ENCODE assay signal across 10 mouse cellular contexts in the genomic region with DNA sequence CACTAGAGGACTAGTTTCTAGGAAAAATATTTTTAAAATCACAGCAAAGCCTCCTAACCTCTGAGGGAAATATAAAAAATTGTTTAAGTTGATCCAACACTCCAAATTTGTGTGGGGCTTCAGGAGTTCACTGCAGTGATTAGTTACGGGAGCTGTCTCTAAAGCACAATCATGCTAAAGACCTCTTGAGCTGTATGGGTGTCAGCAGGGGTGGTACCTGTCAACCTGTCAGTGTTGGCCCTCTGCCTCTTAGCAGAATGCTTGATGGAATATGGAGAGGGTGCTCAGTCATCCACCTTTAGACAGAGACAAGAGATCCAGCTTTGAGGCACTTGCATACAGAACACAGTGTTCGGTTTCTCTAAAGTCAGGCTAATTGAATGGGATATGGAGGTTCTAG.
A peak's percentile ranks its signal among the peaks of the same experiment; 100 is the strongest.
DNase-seq lines count a peak whose midpoint lies in the region; ATAC-seq and TF ChIP-seq lines count a peak whose summit lies in the region.
"Had no signal": no experiment of that assay in that cellular context is flagged by ENCODE, and none has a peak within 500 bp of the region (broad histone marks: within the 10 kb centered on the region; RNA-seq: fewer than 3 reads in every experiment).

No protein-coding gene starts in this region.

- peak overlapping the region; percentile 62 for H3K27ac ChIP-seq in forebrain, embryonic 13.5 days
- no peak overlapping the region for H3K27ac ChIP-seq in forebrain, embryonic 10.5 days
- H3K27ac ChIP-seq: embryonic facial prominence, embryonic 12.5 days; liver, embryonic 15.5 days had no signal

- H3ac ChIP-seq in myocyte (ENCODE audit: control insufficient read depth, insufficient read length): no peak overlapping the region

- no peak overlapping the region for H3K4me2 ChIP-seq in forebrain, embryonic 13.5 days
- peak overlapping the region; percentile 70 for H3K4me2 ChIP-seq in myocyte (ENCODE audit: low read depth)
- H3K4me2 ChIP-seq: embryonic facial prominence, embryonic 12.5 days; liver, embryonic 15.5 days had no signal

- TF ChIP-seq POLR2A in myocyte (IDR thresholded peaks at IDR 0.05; ENCODE audit: insufficient read length, low read depth): no peak

- no peak for DNase-seq in forebrain, embryonic 10.5 days (ENCODE audit: extremely low spot score, low spot score)
- peak; percentile 34 to 42 for DNase-seq in left cerebral cortex, postnatal 36 days (ENCODE audit: low spot score in 2 of 2)
- no peak for DNase-seq in left cerebral cortex, postnatal 14 days (ENCODE audit: low spot score in 2 of 2)
- DNase-seq in cerebellum, postnatal 25 days: peak; percentile 72 to 78
- DNase-seq in thymus, postnatal 4 days: no peak
- DNase-seq in Muller cell, postnatal 12 days (ENCODE audit: inconsistent ontology term): no peak

- no peak overlapping the region for H3K4me3 ChIP-seq in forebrain, embryonic 13.5 days
- no peak overlapping the region for H3K4me3 ChIP-seq in forebrain, embryonic 10.5 days
- H3K4me3 ChIP-seq in myocyte: no peak overlapping the region
- H3K4me3 ChIP-seq: embryonic facial prominence, embryonic 12.5 days; liver, embryonic 15.5 days had no signal

- no peaks in the 10 kb centered on the region for H3K36me3 ChIP-seq in forebrain, embryonic 13.5 days (ENCODE audit: poor library complexity, severe bottlenecking)
- H3K36me3 ChIP-seq in forebrain, embryonic 10.5 days (replicated peaks): no peaks in the 10 kb centered on the region
- H3K36me3 ChIP-seq in myocyte (ENCODE audit: control insufficient read depth, insufficient read depth): no peaks in the 10 kb centered on the region
- H3K36me3 ChIP-seq: embryonic facial prominence, embryonic 12.5 days; liver, embryonic 15.5 days had no signal

- 61% methylated on average over 2 of the region's 2 CpGs for WGBS in forebrain, embryonic 13.5 days
- 92% methylated on average over 2 of the region's 2 CpGs for WGBS in forebrain, embryonic 10.5 days

- H3K27me3 ChIP-seq in forebrain, embryonic 13.5 days: no peaks in the 10 kb centered on the region
- H3K27me3 ChIP-seq in forebrain, embryonic 10.5 days (ENCODE audit: poor library complexity, severe bottlenecking): no peaks in the 10 kb centered on the region
- no peaks in the 10 kb centered on the region for H3K27me3 ChIP-seq in myocyte (ENCODE audit: control insufficient read depth, insufficient read depth, insufficient read length)
- H3K27me3 ChIP-seq: embryonic facial prominence, embryonic 12.5 days; liver, embryonic 15.5 days had no signal

- H3K9me3 ChIP-seq in forebrain, embryonic 13.5 days (replicated peaks): no peaks in the 10 kb centered on the region
- H3K9me3 ChIP-seq in forebrain, embryonic 10.5 days: no peaks in the 10 kb centered on the region
- H3K9me3 ChIP-seq: embryonic facial prominence, embryonic 12.5 days; liver, embryonic 15.5 days had no signal

- peaks cover 25% of the 10 kb centered on the region for H3K4me1 ChIP-seq in forebrain, embryonic 13.5 days
- H3K4me1 ChIP-seq in forebrain, embryonic 10.5 days: peaks cover 20% of the 10 kb centered on the region

- no peak overlapping the region for H3K9ac ChIP-seq in forebrain, embryonic 13.5 days
- H3K9ac ChIP-seq: embryonic facial prominence, embryonic 12.5 days; liver, embryonic 15.5 days had no signal

- ATAC-seq in forebrain, embryonic 13.5 days: peak; percentile 28; the same call in 1 of the 2 replicates

- intact Hi-C loops in left cerebral cortex, postnatal 36 days (cut with DNase I): loop anchor here (5.0 kb wide), 1 partner anchor 64 kb away; the partner anchor contains the start of gene Ranbp2
- intact Hi-C loops in left cerebral cortex, postnatal 14 days (cut with DNase I): no loop called here

- peaks cover 95% of the 10 kb centered on the region for H3K79me2 ChIP-seq in myocyte (ENCODE audit: control insufficient read depth, insufficient read depth)

TF ChIP-seq in myocyte, 11 proteins besides CTCF, POLR2A, EP300 and RAD21:
- TF ChIP-seq E2F4 (IDR thresholded peaks at IDR 0.05; ENCODE audit: insufficient read depth) (no peak), SRF (IDR thresholded peaks at IDR 0.05; ENCODE audit: control insufficient read depth, insufficient read length, low read depth) (no peak), TCF12 (IDR thresholded peaks at IDR 0.05; ENCODE audit: insufficient read depth, poor library complexity, severe bottlenecking) (no peak), MYOG (IDR thresholded peaks at IDR 0.05; ENCODE audit: control insufficient read depth in 1 of 3, insufficient read depth in 1 of 3, insufficient read length in 2 of 3, low read depth in 2 of 3) (no peak)

Comparison
In these comparisons a context has a peak if more than half of its experiments do, and no peak if none do; other contexts are left out.
1. DNase-seq: peak in left cerebral cortex, postnatal 36 days (2 of 2) and cerebellum, postnatal 25 days (2 of 2); none in forebrain, embryonic 10.5 days (single experiment), left cerebral cortex, postnatal 14 days (0 of 2), thymus, postnatal 4 days (single experiment) and Muller cell, postnatal 12 days (single experiment).